Mouse (Mus musculus) left cerebral cortex, postnatal 25 days (tissue): ENCODE data around the gene Lonp1. TPM values are rescaled to one million over a fixed set of nuclear protein-coding genes. Genes with fewer than 3 reads are reported as not detected.

Experiments
- total RNA-seq, 2 experiments: library from RNA; stranded (reverse); gene quantifications; 2 replicates each; pipeline ENCODE4 v1.2.3; 2021

The Lonp1 gene
- total RNA-seq, 2 experiments from 2014 or later: 63.0 to 63.1 TPM

Other genes starting within 250 kb of the Lonp1 start
- gene Ptprs, start 150.4 kb downstream of the Lonp1 start, total RNA-seq: 100 to 1,000 TPM; 621 to 622 TPM
- gene Znrf4, start 114.5 kb downstream of the Lonp1 start, total RNA-seq: not detected
- 1 to 10 TPM; 1.7 to 1.9 TPM for gene Gm20219, start 72.5 kb downstream of the Lonp1 start, total RNA-seq
- 100 to 1,000 TPM in 1 of 2 experiments, 10 to 100 TPM in 1; 87.2 to 110 TPM for gene Safb2, start 42.3 kb downstream of the Lonp1 start, total RNA-seq
- 100 to 1,000 TPM; 128 to 147 TPM for gene Safb, start 42.1 kb downstream of the Lonp1 start, total RNA-seq
- gene 2410015M20Rik, start 17.1 kb downstream of the Lonp1 start, total RNA-seq: 100 to 1,000 TPM; 135 to 142 TPM
- 100 to 1,000 TPM; 334 to 355 TPM for gene Rpl36, start 13.5 kb downstream of the Lonp1 start, total RNA-seq
- gene Catsperd, start 1.3 kb upstream of the Lonp1 start, total RNA-seq: under 1 TPM; 0.73 TPM
- gene Ranbp3, start 46.4 kb upstream of the Lonp1 start, total RNA-seq: 10 to 100 TPM; 88.4 to 91.3 TPM
- 100 to 1,000 TPM; 227 to 237 TPM for gene Ndufa11, start 90.9 kb upstream of the Lonp1 start, total RNA-seq
- 10 to 100 TPM; 11.0 to 12.3 TPM for gene Vmac, start 91.1 kb upstream of the Lonp1 start, total RNA-seq
- 1 to 10 TPM; 3.8 to 4.1 TPM for gene Nrtn, start 130.6 kb upstream of the Lonp1 start, total RNA-seq
- 10 to 100 TPM; 64.1 to 64.6 TPM for gene Dus3l, start 137.9 kb upstream of the Lonp1 start, total RNA-seq
- gene Prr22, start 143.4 kb upstream of the Lonp1 start, total RNA-seq: 1 to 10 TPM; 1.1 to 1.2 TPM
- gene Rfx2, start 204.1 kb upstream of the Lonp1 start, total RNA-seq: 1 to 10 TPM; 2.1 to 3.9 TPM
- not detected for gene Acsbg2, start 247.6 kb upstream of the Lonp1 start, total RNA-seq
- gene 1700061G19Rik, start 248.6 kb upstream of the Lonp1 start, total RNA-seq: not detected